Mouse (Mus musculus) E14TG2a.4 (cell line): ENCODE data around the gene Corin.
A peak's percentile ranks its signal among the peaks of the same experiment; 100 is the strongest.

ENCODE experiments used
- H3K27me3 ChIP-seq: 2 replicates; pipeline ENCODE4 v1.6.1; 2014; ENCODE audit warnings: low read length, control low read depth; ENCODE audit not compliant: insufficient read depth
- H3K36me3 ChIP-seq: 2 replicates; pipeline ENCODE4 v1.6.1; 2014; ENCODE audit warnings: low read length, control low read depth; ENCODE audit not compliant: insufficient read depth
- H3K4me1 ChIP-seq: replicated peaks from 2 replicates; pipeline ENCODE4 v1.6.1; 2014; ENCODE audit warnings: low read depth, low read length, control low read depth
- H3K4me3 ChIP-seq: replicated peaks from 2 replicates; pipeline ENCODE4 v1.5.1; 2014; ENCODE audit warnings: mild to moderate bottlenecking, low read length
- H3K9me3 ChIP-seq: 2 replicates; pipeline ENCODE4 v1.6.1; 2014; ENCODE audit warnings: low read length, control low read depth
- CTCF ChIP-seq: conservative IDR thresholded peaks from 2 replicates; pipeline ENCODE4 v1.5.1; 2014; ENCODE audit warnings: low read length
- NANOG ChIP-seq: IDR thresholded peaks from 2 replicates; pipeline ENCODE4 v1.6.1; 2014; ENCODE audit warnings: borderline replicate concordance, low read length, mixed read lengths
- POU5F1 ChIP-seq: IDR thresholded peaks from 2 replicates; pipeline ENCODE4 v1.6.1; 2014; ENCODE audit warnings: low read length, borderline replicate concordance

Corin gene

DNA sequence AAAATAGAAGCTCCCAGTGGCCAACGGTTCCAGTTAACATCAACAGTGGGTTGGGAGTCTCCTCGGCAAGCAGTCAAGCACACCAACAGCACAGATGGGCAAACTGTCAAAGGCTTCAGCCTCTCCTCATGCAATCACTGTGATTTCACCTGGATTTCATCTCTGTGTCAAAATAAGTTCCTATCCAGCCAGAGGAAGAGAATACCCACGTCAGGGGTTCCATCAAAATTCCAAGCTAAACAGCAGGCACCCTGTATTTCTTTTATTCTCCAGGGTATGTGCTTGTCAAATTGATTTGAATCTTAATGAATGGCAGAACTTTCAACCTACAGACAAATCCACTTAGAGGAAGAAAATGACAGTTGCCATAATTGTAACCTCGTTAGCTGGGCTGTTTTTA lies 51.5 kb downstream of the Corin start:
- Histone ChIP-seq H3K9me3 (no peaks in the 10 kb centered on the region), H3K27me3 (no peaks in the 10 kb centered on the region), H3K4me3 (no peak overlapping the region), H3K36me3 (no peaks in the 10 kb centered on the region), H3K4me1 (no peaks in the 10 kb centered on the region)
- TF ChIP-seq CTCF (no peak), NANOG (no peak), POU5F1 (no peak)

- H3K4me1 ChIP-seq: no peaks in the 10 kb centered on the region
- TF ChIP-seq CTCF (no peak), NANOG (no peak), POU5F1 (no peak)
- H3K4me3 ChIP-seq: no peak overlapping the region
- no peaks in the 10 kb centered on the region for H3K36me3 ChIP-seq
- no peaks in the 10 kb centered on the region for H3K9me3 ChIP-seq
- H3K27me3 ChIP-seq: no peaks in the 10 kb centered on the region
These were observed 55.4 kb downstream of the Corin start for GRCm38 (mm10) chr5:72448846-72449245.

- Histone ChIP-seq H3K27me3 (no peaks in the 10 kb centered on the region), H3K4me1 (no peaks in the 10 kb centered on the region), H3K9me3 (no peaks in the 10 kb centered on the region), H3K36me3 (no peaks in the 10 kb centered on the region), H3K4me3 (no peak overlapping the region)
- TF ChIP-seq CTCF (no peak), POU5F1 (no peak), NANOG (no peak)
These were observed 58.2 kb downstream of the Corin start for GRCm38 (mm10) chr5:72446104-72446503.

GRCm38 (mm10) chr5:72443946-72444345 lies 60.3 kb downstream of the Corin start:
- H3K9me3 ChIP-seq: no peaks in the 10 kb centered on the region
- no peak overlapping the region for H3K4me3 ChIP-seq
- TF ChIP-seq CTCF (peak; percentile 29), POU5F1 (no peak)
- H3K27me3 ChIP-seq: no peaks in the 10 kb centered on the region
- H3K36me3 ChIP-seq: no peaks in the 10 kb centered on the region
- no peaks in the 10 kb centered on the region for H3K4me1 ChIP-seq

DNA sequence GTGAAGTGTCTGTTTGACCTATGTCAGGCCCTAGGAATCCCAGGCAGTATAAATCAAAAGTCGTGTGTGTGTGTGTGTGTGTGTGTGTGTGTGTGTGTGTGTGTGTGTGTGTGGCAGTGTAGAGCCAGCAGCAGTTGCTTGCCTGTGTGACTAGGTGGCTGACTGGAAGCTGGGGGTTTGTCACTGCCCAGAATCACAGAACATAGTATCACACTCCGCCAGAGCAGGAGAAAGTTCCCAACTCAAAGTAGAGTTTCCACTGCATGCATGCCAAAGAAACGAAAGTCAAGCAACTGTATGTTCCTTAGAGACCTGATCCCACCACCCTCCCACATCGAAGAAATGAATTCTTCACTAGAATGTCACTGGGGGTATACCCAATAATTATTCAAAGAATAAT lies 61.3 kb downstream of the Corin start:
- Histone ChIP-seq H3K36me3 (no peaks in the 10 kb centered on the region), H3K9me3 (no peaks in the 10 kb centered on the region), H3K27me3 (no peaks in the 10 kb centered on the region), H3K4me1 (no peaks in the 10 kb centered on the region), H3K4me3 (no peak overlapping the region)
- TF ChIP-seq POU5F1 (no peak), NANOG (no peak), CTCF (no peak)

DNA sequence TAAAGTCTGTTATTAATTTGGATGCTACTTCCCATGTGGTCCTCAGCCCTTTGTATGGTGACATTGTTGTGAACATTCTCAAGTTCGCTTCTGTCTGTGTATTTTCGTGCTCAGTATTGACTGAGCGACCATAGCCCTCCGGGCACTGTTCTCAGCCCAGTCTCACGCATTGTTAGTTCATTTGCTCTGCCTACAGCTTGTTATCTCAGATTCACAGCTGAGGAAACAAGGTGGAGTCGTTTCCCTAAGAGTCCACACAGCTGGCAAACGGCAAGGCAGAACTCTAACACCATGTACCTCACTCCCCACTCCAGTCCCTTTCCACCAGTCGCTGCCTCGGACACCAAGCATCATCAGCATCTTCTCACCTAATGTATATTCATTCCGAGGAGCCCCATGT lies 63.1 kb downstream of the Corin start:
- Histone ChIP-seq H3K36me3 (no peaks in the 10 kb centered on the region), H3K4me1 (no peaks in the 10 kb centered on the region), H3K4me3 (no peak overlapping the region), H3K27me3 (no peaks in the 10 kb centered on the region), H3K9me3 (no peaks in the 10 kb centered on the region)
- TF ChIP-seq POU5F1 (no peak), CTCF (no peak), NANOG (no peak)

- TF ChIP-seq NANOG (no peak), POU5F1 (no peak), CTCF (no peak)
- H3K36me3 ChIP-seq: no peaks in the 10 kb centered on the region
These were observed 69.2 kb downstream of the Corin start for GRCm38 (mm10) chr5:72435085-72435484.

GRCm38 (mm10) chr5:72431856-72432255 lies 72.4 kb downstream of the Corin start:
- TF ChIP-seq CTCF (no peak), POU5F1 (no peak), NANOG (no peak)
- Histone ChIP-seq H3K4me1 (peaks cover 9% of the 10 kb centered on the region), H3K36me3 (no peaks in the 10 kb centered on the region), H3K9me3 (no peaks in the 10 kb centered on the region), H3K27me3 (no peaks in the 10 kb centered on the region), H3K4me3 (no peak overlapping the region)

More at GRCm38 (mm10) chr5:72435085-72435484, 69.2 kb downstream of the Corin start:
- H3K4me1 ChIP-seq: peaks cover 9% of the 10 kb centered on the region
- no peaks in the 10 kb centered on the region for H3K27me3 ChIP-seq
- H3K4me3 ChIP-seq: no peak overlapping the region
- no peaks in the 10 kb centered on the region for H3K9me3 ChIP-seq

GRCm38 (mm10) chr5:72427556-72427955 lies 76.7 kb downstream of the Corin start:
- Histone ChIP-seq H3K9me3 (no peaks in the 10 kb centered on the region), H3K4me1 (peaks cover 9% of the 10 kb centered on the region), H3K36me3 (no peaks in the 10 kb centered on the region), H3K27me3 (no peaks in the 10 kb centered on the region), H3K4me3 (no peak overlapping the region)
- TF ChIP-seq POU5F1: no peak
- no peak for TF ChIP-seq CTCF
- no peak for TF ChIP-seq NANOG

DNA sequence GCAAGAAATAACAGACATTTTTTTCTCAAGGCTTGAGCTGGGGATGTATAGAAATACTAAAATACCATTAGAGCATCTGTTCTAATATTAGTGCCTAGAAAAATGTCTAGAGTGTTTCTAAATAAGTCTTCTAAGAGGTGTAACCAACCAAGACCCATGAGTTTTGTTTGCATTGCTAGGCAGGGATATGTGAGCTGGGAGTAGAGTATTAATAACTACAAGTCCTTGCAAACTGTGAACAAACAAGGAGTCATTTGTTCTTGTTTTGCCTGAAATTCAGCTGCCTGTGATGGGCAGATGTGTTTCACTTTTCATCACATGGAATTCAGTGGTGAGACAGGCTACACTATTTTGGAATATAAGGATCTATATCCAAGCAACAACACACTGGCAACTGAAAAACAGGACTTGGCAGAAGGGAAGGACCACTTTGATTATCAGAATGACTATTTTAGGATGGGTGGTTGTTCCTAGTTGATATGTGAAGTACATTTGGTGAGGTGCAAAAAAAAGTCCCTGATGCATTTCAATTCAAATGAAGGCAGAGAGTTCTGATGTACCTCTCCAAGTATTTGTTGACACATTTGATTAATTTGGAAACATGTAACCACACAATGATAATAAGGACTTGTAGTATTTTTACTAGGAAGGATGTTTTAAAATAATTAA lies 78.8 kb downstream of the Corin start:
- no peak for TF ChIP-seq POU5F1
- TF ChIP-seq NANOG: no peak
- TF ChIP-seq CTCF: no peak
- Histone ChIP-seq H3K4me1 (no peaks in the 10 kb centered on the region), H3K4me3 (no peak overlapping the region), H3K27me3 (no peaks in the 10 kb centered on the region), H3K36me3 (no peaks in the 10 kb centered on the region), H3K9me3 (no peaks in the 10 kb centered on the region)
